Mouse (Mus musculus) lung, postnatal 36 days (tissue): ENCODE measurements around the gene 2810021J22Rik.
"Not testable (repeated sequence)": the region's sequence is repeated elsewhere in the genome, so short reads cannot be mapped to it uniquely, and the experiment has no call there.

Experiments used
- DNase-seq: peaks from one replicate; pipeline ENCODE4 v3.0.0; 2022; ENCODE audit warnings: mixed read lengths

Gene 2810021J22Rik

DNA sequence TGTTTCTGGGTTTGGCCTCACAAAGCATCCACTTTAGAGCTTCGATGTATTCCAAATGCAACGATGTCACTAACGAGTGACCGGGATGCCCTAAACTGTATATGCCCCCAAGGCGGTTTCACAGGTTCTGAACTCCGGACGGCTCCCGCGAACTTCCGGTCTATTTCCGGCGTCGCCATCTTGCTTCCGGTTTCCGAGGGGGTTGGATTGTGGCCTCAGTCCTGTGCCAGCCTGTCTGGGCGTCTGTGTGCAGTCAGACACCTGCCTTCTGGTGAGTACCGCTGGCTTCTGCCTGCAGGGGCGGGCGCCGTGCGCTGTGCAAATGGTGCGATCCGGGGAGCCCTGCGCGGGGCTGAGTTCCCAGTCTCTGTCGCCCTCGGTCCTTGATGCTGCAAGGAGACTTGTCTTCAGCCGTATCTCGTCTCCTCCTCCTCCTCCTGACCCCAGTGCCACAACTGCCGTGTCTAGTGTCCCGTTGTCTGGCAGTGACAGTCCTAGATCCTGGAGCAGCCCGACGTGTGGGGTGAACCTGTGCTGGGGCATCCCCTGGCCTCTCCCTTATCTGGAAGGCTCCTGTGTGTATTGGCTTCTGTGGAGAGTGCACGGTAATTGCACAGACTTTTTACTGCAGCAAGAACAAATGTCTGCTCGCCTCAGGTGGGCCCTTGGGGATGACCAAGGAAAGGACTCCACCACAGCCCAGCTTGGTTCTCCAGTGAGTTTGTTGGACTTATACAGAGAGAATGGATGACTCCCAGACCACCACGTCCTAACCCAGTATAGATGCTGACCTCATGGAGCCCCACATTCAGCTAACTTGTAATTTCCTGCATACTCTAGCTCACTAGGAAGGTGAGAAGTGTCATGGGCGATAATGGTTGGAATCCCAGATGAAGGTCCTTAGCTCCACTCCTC lies at the start of gene 2810021J22Rik:
Gene 2810021J22Rik (plus strand): TSS at position 178 of the 915 bp plus-strand sequence.
- DNase-seq: peak; percentile 82

DNA sequence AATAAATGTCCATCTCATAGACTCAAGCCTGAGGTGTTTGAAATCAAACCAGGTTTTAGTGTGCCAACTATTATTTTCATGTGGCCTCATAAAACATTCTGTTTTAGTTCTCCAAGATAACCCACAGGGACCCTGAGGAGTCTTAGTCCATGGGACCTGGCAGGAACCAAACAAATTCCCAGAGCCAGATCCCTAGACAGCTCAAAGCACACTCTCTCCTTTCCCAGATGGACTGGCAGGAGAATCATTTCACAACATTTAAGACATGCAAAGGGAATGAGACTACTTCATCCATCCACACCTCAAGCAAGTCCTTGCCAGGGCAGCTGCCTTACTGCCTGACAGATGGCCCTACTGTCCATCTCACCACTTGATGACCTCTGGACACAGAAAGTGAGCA lies 38.1 kb upstream of the 2810021J22Rik start, which contains the start of gene Olfr312:
Gene Olfr312 (plus strand): TSS at position 301 of the 400 bp plus-strand sequence.
- DNase-seq: not testable (repeated sequence)

DNA sequence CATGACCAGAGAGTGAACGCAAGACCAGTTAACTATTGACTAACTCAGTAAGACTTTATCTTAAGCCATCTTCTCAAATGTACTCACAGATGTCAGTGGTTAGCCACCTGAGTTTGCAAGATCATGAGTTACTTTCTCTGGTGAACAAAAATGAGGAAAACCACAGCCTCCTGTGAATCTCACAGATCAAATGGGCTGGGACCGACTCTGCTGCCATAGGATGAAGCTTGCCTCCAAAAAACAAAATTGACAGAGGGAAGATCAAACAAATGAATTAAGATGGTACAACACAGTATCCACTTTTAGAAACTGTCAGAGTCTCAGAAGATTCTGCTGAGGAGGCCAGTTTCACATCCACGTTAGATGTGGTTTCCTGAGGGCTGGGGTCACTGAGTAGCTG lies 37.3 kb upstream of the 2810021J22Rik start:
- DNase-seq: no peak

DNA sequence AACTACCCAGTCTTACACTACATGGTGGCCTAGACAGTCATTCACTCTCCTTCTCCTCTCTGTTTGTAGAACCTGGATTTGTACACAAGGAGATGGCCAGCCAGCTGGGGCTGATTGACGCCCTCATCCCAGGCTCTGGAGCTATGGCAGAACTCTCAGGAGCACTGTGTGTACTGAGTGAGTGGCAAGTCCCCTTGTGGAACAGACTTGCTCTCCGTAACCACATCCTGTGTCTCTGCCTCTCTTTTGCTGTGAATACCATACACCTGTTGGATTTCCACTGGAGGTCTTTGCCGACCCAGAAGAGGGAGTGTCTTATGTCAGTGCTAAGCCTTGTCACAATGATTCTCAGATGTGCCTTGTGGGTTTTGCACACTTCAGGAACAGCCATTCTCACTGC lies 34.5 kb upstream of the 2810021J22Rik start:
- not testable (repeated sequence) for DNase-seq

DNA sequence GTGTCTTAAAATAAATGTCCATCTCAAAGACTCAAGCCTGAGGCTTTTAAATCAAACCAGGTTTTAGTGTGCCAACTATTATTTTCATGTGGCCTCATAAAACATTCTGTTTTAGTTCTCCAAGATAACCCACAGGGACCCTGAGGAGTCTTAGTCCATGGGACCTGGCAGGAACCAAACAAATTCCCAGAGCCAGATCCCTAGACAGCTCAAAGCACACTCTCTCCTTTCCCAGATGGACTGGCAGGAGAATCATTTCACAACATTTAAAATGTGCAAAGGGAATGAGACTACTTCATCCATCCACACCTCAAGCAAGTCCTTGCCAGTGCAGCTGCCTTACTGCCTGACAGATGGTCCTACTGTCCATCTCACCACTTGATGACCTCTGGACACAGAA lies 28.1 kb upstream of the 2810021J22Rik start, which contains the start of gene Olfr311:
Gene Olfr311 (plus strand): TSS at position 301 of the 400 bp plus-strand sequence.
- not testable (repeated sequence) for DNase-seq

DNA sequence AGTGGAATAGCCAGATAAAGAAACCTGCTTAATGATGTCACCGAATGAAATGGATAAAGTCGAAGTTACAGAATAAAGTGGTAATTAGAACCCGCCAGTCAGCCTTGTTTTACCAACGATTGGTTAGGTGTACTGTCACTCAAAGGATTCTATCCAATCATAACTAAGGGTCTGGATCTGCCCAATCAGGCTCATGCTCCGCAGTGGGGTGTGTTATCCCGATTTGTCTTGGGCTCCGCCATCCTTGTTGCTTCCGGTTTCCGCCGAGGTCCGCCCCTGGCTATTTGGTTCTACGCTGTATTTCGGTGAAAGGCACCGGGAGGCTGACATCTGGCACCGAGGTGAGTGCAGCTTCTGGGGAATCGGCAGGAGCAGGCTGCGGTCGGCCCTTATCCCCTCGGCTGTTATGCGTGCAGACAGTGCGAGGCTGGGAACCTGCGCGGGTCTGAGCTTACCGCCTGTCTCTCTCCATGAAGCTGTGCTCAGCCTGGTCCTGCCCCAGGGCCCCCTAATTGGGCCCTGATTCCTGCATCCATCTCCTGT lies 20.0 kb upstream of the 2810021J22Rik start, which contains the start of gene Gm12258:
Gene Gm12258 (plus strand): TSS at position 240 of the 543 bp plus-strand sequence.
- DNase-seq: peak; percentile 98

DNA sequence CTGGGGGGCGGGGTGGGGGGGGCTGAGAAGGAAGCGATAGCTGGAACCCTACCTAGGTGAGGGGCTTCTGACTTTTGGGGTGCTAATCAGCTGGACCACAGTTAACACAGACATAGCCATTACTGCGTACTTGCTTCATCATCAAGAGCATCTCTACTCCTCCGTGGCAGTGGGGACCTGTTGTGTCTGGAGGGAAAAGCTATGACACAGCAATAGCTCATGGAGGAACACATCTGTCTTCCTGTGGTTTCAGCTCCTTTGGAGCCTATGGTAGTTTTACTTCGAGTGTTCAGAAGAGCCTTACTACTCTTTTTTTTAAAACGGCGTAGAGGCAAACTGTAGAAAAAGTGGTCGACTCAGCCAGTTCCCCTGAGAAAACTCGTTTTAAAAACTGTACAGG lies 19.4 kb upstream of the 2810021J22Rik start:
- DNase-seq: no peak

DNA sequence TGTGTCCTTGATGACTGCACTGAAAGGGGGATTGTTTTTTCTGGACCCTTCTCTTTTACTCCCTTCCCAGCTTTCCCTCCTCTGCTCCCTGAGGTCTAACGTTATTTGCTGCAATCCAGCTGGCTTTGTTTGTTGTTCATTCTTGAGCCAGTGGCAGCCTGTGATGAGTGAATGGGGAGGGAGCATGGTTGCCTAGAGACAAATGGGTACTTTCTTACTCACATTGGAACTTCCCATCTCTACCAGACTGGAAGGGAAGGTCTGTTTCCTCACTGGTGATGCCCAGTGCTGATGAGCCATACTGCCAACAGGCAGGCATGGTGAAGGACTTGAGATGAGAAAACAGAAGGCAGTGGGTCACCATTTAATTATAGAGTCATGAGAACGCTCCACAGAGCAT lies 17.3 kb upstream of the 2810021J22Rik start:
- no peak for DNase-seq

DNA sequence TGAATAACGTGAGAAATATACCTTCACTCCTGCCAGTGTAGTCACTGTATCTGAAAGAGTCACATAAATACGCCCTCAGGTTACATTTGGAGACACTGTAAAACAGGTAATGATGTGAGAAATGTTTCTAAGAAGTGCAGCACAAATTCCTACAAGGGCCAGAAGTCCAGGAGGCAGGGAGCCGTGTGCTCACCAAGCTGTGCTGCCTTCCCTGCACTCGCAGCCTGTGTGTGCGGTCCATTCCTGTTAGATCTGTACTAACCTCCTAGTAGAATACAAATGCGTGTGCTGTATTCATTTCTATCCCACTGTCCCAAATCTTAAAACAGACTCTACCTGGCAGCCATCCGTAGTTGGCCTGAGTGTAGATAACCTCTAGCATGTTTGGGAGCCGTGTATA lies 6.3 kb upstream of the 2810021J22Rik start:
- no peak for DNase-seq

DNA sequence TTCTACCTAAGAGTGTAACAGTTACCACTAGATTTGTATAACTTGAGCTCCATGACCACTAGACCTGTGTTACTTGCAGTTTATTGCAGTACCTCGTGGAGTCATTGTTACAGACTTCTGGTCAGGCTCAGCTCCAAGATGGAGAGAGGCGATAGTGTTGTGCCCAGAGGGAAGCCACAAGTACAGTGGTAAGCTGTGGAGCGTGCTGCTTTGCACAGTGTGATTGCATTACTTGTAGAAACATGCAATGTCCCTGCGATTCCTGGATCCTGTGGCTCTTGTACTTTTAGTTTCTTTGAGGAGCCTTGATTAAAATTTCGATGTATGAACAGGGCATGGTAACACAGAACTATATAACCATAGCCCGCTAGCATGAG lies 926 bp downstream of the 2810021J22Rik start:
- DNase-seq: no peak

DNA sequence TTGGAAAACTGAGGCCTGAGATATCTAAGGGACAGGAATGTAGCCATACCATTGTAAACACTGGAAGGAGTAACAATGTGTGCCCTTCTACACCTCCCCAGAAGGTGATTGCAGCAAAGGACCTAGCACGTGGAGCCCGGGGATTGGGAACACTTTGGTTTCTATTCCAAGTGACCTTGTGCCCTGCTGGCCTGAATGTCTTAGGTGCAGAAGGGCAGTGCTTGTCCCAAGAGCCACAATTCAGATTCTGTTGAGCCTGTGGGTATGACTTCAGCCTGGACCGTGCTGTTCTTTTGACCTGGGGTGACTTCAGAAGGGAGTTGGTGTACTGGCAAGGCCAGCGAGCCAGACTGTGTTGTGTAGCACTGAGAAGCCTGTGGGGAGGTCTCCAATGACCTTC lies 3.9 kb downstream of the 2810021J22Rik start:
- DNase-seq: no peak

DNA sequence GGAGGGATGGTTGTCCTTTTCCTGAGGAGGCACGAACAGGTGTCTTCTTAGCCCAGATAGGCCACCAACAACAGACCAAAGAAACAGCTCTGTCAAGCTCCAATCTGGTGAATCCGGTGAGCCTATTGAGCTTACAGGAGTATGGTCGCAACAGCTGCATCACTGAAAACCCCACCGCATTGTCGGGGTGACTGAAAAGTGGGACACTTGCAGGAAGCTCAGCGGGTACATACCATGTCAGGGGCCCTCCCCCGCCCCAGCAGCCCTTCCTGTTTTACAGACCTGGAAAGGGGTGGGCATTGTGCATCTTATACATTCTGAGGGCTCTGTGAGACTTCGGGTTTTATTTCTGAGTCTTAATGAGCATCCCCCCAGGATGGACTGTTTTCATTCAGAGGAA lies 16.7 kb downstream of the 2810021J22Rik start:
- DNase-seq: no peak

DNA sequence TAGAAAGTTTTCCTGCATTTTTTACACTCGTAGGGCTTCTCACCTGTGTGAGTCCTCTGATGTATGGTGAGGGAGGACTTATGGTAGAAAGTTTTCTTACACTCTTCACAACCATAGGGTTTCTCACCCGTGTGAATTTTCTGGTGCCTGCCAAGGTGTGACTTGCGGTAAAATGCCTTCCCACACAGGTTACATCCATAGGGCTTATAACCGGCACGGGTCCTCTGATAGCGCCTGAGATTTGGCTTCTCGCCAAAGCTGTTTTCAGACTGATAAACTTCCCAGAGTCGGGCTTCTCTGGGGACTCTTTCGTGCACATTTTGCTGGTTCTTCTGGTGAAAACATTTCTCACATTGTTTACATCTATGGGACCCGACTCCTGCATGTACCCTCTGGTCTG lies 23.5 kb downstream of the 2810021J22Rik start:
- no peak for DNase-seq

DNA sequence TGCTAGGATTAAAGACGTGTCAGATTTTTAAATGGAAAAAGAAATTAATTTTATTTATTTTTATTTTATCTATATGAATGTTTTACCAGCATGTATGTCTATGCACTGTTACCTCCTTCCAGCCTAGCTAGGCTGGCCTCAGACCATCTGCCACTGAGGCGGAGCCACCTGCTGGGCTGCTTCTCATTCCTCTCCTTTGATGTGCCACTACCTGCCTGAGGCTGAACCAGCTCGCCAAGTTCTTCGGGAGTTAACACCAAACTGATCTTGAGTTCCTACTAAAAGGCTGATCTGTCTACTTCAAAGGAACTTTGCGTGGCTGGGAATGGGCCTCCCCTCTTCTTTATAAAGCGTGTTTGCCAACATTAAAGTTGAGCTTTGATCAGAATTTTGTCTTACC lies 27.4 kb downstream of the 2810021J22Rik start:
- DNase-seq: no peak

DNA sequence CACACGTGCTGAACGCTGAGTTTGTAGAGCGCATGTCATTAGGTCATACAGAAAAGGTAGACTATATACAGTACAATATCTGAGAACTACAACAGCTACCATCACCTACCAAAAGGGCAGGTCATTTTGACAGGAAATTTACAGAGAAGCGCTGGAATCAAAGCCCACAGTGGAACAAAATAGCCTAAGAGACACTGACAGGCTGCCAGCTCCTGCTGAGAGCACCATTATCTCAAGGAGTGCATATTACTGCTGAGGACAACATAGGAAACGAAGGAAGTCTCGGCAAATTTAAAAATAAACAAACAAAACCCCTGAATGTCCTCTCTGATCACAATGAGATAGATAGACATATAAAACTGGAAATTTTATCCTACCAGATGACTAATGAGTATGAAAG lies 30.5 kb downstream of the 2810021J22Rik start:
- DNase-seq: peak; percentile 57

DNA sequence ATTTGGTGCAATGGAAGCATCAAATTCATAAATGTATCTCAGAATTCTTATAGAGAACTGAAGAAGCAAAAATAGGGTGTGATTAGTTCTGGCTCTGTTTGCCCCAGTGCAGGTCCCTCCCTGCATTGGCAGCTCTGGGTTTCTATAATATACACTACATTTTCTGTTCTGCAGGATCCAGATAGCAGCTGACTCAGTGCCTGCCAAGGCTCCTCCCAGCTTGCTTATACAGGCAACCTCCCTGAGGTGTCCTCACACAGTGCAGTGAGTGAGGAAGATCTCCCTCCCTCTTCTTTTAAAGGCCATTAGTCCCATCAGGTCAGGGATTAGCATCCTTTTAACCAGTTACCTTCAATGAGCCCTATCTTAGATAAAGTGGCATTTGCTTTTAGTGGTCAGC lies 34.1 kb downstream of the 2810021J22Rik start:
- no peak for DNase-seq

DNA sequence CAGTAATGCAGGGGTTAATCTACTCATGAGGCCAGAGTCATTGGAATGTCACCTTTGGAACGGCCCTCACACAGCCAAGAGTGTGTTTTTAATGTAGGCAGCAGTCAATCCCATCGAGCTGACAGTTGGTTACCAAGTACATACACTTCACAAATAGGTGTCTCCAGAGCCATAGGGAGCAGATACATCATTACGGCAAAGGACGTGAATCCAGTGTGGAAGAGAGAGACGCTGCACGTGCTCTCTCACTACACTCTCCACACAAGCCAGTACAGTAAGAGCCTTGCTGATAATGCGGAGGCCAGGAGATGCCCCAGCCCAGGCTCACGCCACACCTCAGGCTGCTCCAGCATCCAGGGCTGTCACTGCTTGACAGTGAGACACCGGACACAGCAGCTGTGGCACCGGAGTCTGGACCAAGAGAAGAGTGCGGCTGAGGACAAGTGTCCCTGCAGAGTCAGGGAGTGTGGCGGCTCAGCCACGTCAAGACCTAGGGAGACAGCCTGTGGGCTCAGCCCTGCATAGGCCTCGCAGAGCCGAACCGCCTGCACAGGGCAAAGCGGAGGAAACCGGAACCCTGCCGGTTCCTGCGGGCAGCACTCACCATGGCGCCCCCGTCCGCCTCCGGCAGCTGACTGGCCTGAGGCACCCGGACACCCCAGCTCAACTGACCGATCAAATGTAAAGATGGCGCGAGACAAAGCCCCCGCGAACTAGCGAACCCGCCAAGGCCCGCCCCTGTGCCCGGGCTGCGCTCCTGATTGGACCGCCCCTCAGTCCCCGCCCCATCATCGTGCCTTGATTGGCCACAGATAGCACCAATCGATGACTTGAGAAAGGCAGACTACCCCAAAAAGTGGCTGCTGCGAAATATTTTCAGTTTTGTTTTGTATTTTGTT lies 36.7 kb downstream of the 2810021J22Rik start, which contains the start of gene Zfp39:
Gene Zfp39 (minus strand): TSS at position 715 of the 899 bp plus-strand sequence.
- DNase-seq: peak; percentile 98

DNA sequence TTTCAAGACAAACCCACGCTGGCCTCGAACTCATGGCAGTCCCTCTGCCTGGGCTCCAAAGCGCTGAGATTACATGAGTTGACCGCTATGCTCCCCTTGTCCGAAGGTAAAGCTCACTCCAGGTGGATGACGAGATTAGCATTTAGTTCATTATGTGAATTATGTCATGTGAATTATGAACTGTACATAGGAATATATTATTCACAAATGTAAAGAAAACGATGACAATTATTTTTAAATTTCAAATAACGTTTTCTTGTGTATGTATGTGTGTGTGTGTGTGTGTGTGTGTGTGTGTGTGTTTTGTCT lies 37.3 kb downstream of the 2810021J22Rik start:
- no peak for DNase-seq

DNA sequence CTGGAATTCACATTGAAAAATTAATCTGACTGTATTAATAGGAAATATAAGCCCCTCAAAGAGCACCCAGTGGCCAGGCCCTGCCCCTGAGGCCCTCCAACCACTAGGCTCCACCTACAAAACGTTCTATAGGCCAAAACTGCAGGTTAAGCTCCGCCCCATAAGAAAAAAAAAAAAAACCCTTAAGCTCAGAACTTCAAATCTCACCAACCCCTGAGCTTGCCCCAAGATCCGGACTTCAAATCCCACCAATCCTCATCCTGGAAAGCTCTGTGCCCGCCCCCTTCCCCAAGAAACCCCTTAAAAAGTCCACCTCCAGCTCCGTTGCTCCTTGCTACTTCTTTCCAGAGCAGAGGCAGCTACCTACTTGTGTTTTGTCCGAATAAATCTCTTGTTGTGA lies 37.8 kb downstream of the 2810021J22Rik start:
- DNase-seq: peak; percentile 54

DNA sequence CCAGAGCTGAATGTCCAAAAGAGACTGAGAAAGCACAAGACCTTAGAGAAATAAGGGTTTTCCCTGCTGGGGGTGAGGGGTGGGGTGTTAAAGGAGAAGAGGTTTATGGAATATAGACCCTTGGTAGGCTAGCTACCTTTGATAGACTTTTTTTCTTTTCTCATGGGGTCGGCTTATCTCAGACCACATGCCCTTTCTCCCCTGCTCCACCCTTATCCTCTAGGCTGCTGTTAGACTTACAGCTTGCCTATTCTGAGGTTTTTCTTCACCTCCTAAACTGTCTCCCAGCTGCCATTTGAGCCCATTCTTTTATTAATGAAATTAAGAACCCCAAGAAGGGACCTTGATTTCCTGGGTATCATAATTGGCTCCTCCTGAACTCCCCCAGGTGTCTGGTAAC lies 46.8 kb downstream of the 2810021J22Rik start:
- no peak for DNase-seq

DNA sequence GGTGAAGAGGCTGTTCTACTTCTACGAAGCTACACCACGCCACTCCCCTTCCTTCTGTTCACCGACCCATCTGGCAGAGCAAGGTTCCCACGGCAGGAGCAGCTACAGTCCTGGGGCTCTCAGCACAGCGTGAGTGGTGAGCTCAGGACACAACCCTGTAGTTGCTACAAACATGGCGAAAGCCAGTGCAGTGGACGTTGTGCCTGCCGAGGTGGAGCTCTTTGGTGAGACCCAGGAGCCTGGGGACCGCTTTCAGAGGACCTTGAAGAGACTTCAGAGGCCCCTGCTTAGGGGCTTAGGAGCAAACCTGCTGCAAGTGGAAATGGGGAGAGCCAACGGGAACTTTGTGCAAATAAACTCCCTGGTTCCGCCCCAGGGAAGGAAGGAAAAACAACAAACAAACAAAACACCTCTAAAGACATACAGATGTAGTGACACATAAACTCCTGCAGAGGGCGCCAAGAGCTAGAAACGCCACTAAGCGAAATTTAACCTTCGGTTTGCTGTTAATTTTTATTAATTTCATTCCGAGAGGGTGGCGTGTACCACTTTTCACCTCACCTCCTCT lies 47.5 kb downstream of the 2810021J22Rik start:
- DNase-seq: peak; percentile 39

DNA sequence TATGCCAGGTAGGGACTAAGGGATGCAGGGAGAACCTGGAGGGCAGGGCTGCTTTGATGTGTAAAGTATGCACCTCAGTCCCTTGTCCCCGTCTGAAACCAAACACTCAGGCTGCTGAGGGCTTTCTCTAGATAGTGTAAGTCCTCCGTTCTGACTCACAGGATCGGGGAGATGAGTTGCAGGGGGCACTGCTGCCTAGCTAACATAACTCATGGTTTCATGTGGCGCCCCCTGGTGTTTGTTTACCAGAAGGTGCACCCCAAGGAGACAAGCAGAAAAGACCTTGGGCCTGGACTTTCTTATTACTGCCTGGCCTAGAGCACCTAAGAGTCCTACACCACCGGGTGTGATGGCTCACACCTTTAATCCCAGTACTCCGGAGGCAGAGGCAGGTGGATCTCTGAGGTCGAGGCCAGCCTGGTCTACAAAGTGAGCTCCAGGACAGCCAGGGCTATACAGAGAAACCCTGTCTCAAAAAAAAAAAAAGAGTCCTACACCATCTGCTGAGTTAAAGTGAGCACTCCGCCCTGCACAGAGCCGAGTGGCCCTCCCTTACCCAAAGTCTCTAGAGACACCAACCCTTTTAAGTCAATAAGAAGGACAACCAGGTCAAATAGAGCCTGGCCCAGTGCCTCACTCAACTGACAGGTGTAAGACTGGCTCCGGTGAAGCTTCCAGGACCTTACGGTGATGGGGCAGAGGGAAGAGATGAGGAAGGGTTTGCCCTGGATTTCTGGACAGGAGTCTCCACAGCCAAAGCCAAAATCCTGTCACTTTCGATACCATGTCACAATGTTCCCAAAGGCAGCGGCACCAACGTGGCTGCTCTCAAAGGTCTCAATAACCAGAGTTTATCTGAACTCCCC lies 50.1 kb downstream of the 2810021J22Rik start:
- DNase-seq: peak; percentile 76
